Mouse (Mus musculus) bone marrow, adult 2 months (tissue): ENCODE data around the gene Ncf1. TPM values are rescaled to one million over a fixed set of nuclear protein-coding genes. Genes with fewer than 3 reads are reported as not detected.

Experiments
- H3K27ac ChIP-seq: fragments of 200-500 bp; 2 replicates; pipeline ENCODE4 v1.5.1; 2012; ENCODE audit warnings: low read depth, mild to moderate bottlenecking, control low read depth, inconsistent platforms, low read length; ENCODE audit not compliant: control insufficient read depth, poor library complexity, insufficient read depth
- H3K4me1 ChIP-seq: fragments of 200-500 bp; 2 replicates; pipeline ENCODE4 v1.6.1; 2011; ENCODE audit warnings: low read length; ENCODE audit not compliant: control insufficient read depth, insufficient read depth
- H3K4me3 ChIP-seq: fragments of 200-500 bp; replicated peaks from 2 replicates; pipeline ENCODE3; 2011; ENCODE audit warnings: mild to moderate bottlenecking, low read depth, low read length, control low read depth; ENCODE audit not compliant: control insufficient read depth
- CTCF ChIP-seq: fragments of 200-500 bp; IDR thresholded peaks from 2 replicates; pipeline ENCODE4 v1.5.1; 2011; ENCODE audit warnings: low read length, control low read depth; ENCODE audit not compliant: control insufficient read depth, insufficient read depth
- POLR2A ChIP-seq: fragments of 200-500 bp; IDR thresholded peaks from 2 replicates; pipeline ENCODE4 v1.6.1; 2011; ENCODE audit warnings: low read depth, mild to moderate bottlenecking, control low read depth, low read length, borderline replicate concordance; ENCODE audit not compliant: control insufficient read depth
- WGBS: fragments of 180-500 bp; shearing (Covaris S2); methylation state at CpG from one replicate; pipeline ENCODE4 v1.1.7; 2018; 5-methylcytosine and 5-hydroxymethylcytosine counted together
- polyA plus RNA-seq: library from polyadenylated mRNA; stranded (reverse); fragments of >200 nt; gene quantifications from 2 replicates; pipeline ENCODE4 v1.2.4, GENCODE M21; 2011; ENCODE audit warnings: low replicate concordance; ENCODE audit not compliant: missing spikeins, insufficient read depth, insufficient read length

Gene Ncf1
- polyA plus RNA-seq, 1 experiment = 222 TPM

GRCm38 (mm10) chr5:134251083-134251482 is 21.7 kb upstream of the Ncf1 start:
- no peaks in the 10 kb centered on the region; the same call in 1 of the 2 replicates for H3K4me1 ChIP-seq
- no peak overlapping the region for H3K27ac ChIP-seq
- 90% methylated on average over 4 of the region's 4 CpGs for WGBS
- no peak overlapping the region for H3K4me3 ChIP-seq
- TF ChIP-seq POLR2A = no peak
- TF ChIP-seq CTCF = no peak

- TF ChIP-seq CTCF (no peak), POLR2A (no peak)
- no peak overlapping the region for H3K4me3 ChIP-seq
- no peak overlapping the region for H3K27ac ChIP-seq
- H3K4me1 ChIP-seq = no peaks in the 10 kb centered on the region; the same call in 1 of the 2 replicates
- 94% methylated on average over 3 of the region's 3 CpGs for WGBS
Observed at GRCm38 (mm10) chr5:134250601-134251000, 21.2 kb upstream of the Ncf1 start.

GRCm38 (mm10) chr5:134249245-134249649 is 19.8 kb upstream of the Ncf1 start:
- H3K27ac ChIP-seq = no peak overlapping the region
- no peak overlapping the region for H3K4me3 ChIP-seq
- no peaks in the 10 kb centered on the region; the same call in 1 of the 2 replicates for H3K4me1 ChIP-seq
- WGBS = 89% methylated on average over 8 of the region's 8 CpGs
- TF ChIP-seq POLR2A (no peak), CTCF (no peak)

- WGBS = 87% methylated on average over 14 of the region's 14 CpGs
- Histone ChIP-seq H3K27ac (no peak overlapping the region), H3K4me3 (no peak overlapping the region), H3K4me1 (no peaks in the 10 kb centered on the region; the same call in 1 of the 2 replicates)
- TF ChIP-seq POLR2A = no peak
- no peak for TF ChIP-seq CTCF
Observed at GRCm38 (mm10) chr5:134248608-134249244, 19.3 kb upstream of the Ncf1 start.

- TF ChIP-seq CTCF (no peak), POLR2A (no peak)
- 81% methylated on average over 5 of the region's 5 CpGs for WGBS
- H3K4me3 ChIP-seq = no peak overlapping the region
- H3K4me1 ChIP-seq = no peaks in the 10 kb centered on the region
- no peak overlapping the region for H3K27ac ChIP-seq
Observed at GRCm38 (mm10) chr5:134246146-134246545, 16.7 kb upstream of the Ncf1 start.

GRCm38 (mm10) chr5:134244890-134245289 is 15.5 kb upstream of the Ncf1 start:
- no peaks in the 10 kb centered on the region for H3K4me1 ChIP-seq
- 83% methylated on average over 5 of the region's 5 CpGs for WGBS
- TF ChIP-seq POLR2A = no peak
- no peak for TF ChIP-seq CTCF

GRCm38 (mm10) chr5:134243661-134244436 is 14.4 kb upstream of the Ncf1 start:
- Histone ChIP-seq H3K4me1 (no peaks in the 10 kb centered on the region), H3K4me3 (no peak overlapping the region), H3K27ac (no peak overlapping the region; the same call in 1 of the 2 replicates)
- WGBS = 78% methylated on average over 26 of the region's 26 CpGs
- TF ChIP-seq CTCF = no peak
- no peak for TF ChIP-seq POLR2A

More at GRCm38 (mm10) chr5:134244890-134245289, 15.5 kb upstream of the Ncf1 start:
- H3K27ac ChIP-seq = no peak overlapping the region
- H3K4me3 ChIP-seq = no peak overlapping the region

GRCm38 (mm10) chr5:134241831-134242230 is 12.4 kb upstream of the Ncf1 start:
- H3K4me3 ChIP-seq = no peak overlapping the region
- no peak overlapping the region for H3K27ac ChIP-seq
- TF ChIP-seq POLR2A = no peak
- TF ChIP-seq CTCF = no peak
- H3K4me1 ChIP-seq = no peaks in the 10 kb centered on the region
- 78% methylated on average over 5 of the region's 5 CpGs for WGBS
